Mouse (Mus musculus) hindbrain, embryonic 15.5 days (tissue): ENCODE measurements at regions not wholly inside any gene's neighbourhood (a gene's known extent, or its start where the extent isn't known, plus 50 kb on each side); places are given as distances from the start of the nearest gene placed in this dataset.

Source experiments
- ATAC-seq: fragments of 200-750 bp; cut with Nextera tagmentation; 2 replicates; pipeline ENCODE4 v1.8.0; 2017; ENCODE audit warnings: low read depth, moderate number of reproducible peaks, moderate TSS enrichment; ENCODE audit not compliant: low FRiP score
- H3K27ac ChIP-seq: fragments of 300-500 bp; sonication (generic); replicated peaks from 2 replicates; pipeline ENCODE4 v1.5.1; 2015; ENCODE audit warnings: mild to moderate bottlenecking, inconsistent platforms
- H3K27me3 ChIP-seq: fragments of 300-500 bp; sonication (generic); 2 replicates; pipeline ENCODE4 v1.6.1; 2015; ENCODE audit warnings: control low read depth, inconsistent platforms
- H3K36me3 ChIP-seq: fragments of 300-500 bp; sonication (generic); 2 replicates; pipeline ENCODE4 v1.6.1; 2015; ENCODE audit warnings: control low read depth, inconsistent platforms
- H3K4me1 ChIP-seq: fragments of 300-500 bp; sonication (generic); replicated peaks from 2 replicates; pipeline ENCODE4 v1.6.1; 2015; ENCODE audit warnings: control low read depth, inconsistent platforms
- H3K4me2 ChIP-seq: fragments of 300-500 bp; sonication (generic); 2 replicates; pipeline ENCODE4 v1.6.1; 2015; ENCODE audit warnings: moderate library complexity, mild to moderate bottlenecking, inconsistent platforms
- H3K4me3 ChIP-seq: fragments of 300-500 bp; sonication (generic); 2 replicates; pipeline ENCODE4 v1.5.1; 2015; ENCODE audit warnings: mild to moderate bottlenecking, inconsistent platforms
- H3K9ac ChIP-seq: fragments of 300-500 bp; sonication (generic); 2 replicates; pipeline ENCODE4 v1.6.1; 2015; ENCODE audit warnings: inconsistent platforms
- H3K9me3 ChIP-seq: fragments of 300-500 bp; sonication (generic); 2 replicates; pipeline ENCODE4 v1.6.1; 2016; ENCODE audit warnings: control low read depth, inconsistent platforms
- WGBS: fragments of 180-500 bp; shearing (Covaris S2); methylation state at CpG from one replicate; pipeline ENCODE4 v1.1.7; 2015; 5-methylcytosine and 5-hydroxymethylcytosine counted together

DNA sequence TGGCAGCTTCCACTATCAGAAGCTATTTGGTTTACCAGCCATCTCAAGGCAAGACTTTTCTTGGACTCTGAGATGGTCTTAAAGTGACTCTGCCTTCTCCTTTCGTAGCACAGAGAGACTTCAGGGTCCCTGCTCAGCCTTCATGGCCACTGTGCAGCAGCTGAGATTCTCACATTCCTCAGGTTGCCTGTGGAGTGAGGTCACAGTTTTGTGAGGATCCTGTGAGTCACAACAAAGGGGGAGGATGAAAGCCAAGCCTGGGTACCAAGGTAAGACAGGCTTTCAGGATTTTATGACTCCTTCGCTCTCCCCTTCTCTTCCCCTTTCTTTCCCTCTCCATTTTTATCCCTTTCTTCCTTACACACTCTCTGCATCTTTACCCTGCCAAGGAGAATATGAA, 241.6 kb upstream of the Tnp1 start:
- 87% methylated on average over 2 of the region's 2 CpGs for WGBS
- H3K4me1 ChIP-seq: no peaks in the 10 kb centered on the region
- no peak overlapping the region for H3K9ac ChIP-seq
- no peak for ATAC-seq
- H3K4me3 ChIP-seq: no peak overlapping the region
- no peak overlapping the region for H3K27ac ChIP-seq
- H3K4me2 ChIP-seq: no peak overlapping the region
- H3K9me3 ChIP-seq: no peaks in the 10 kb centered on the region
- no peaks in the 10 kb centered on the region for H3K27me3 ChIP-seq
- no peaks in the 10 kb centered on the region for H3K36me3 ChIP-seq

- Histone ChIP-seq H3K9ac (no peak overlapping the region), H3K36me3 (no peaks in the 10 kb centered on the region), H3K27ac (no peak overlapping the region), H3K27me3 (no peaks in the 10 kb centered on the region), H3K4me1 (no peaks in the 10 kb centered on the region), H3K4me2 (no peak overlapping the region), H3K4me3 (no peak overlapping the region), H3K9me3 (no peaks in the 10 kb centered on the region)
- no peak for ATAC-seq
- 60% methylated on average over 12 of the region's 12 CpGs for WGBS
Measured at GRCm38 (mm10) chr1:73251911-73252356, 236.2 kb upstream of the Tnp1 start.

- no peak for ATAC-seq
- H3K4me2 ChIP-seq: no peak overlapping the region
Measured at GRCm38 (mm10) chr1:73244016-73244415, 228.3 kb upstream of the Tnp1 start.

DNA sequence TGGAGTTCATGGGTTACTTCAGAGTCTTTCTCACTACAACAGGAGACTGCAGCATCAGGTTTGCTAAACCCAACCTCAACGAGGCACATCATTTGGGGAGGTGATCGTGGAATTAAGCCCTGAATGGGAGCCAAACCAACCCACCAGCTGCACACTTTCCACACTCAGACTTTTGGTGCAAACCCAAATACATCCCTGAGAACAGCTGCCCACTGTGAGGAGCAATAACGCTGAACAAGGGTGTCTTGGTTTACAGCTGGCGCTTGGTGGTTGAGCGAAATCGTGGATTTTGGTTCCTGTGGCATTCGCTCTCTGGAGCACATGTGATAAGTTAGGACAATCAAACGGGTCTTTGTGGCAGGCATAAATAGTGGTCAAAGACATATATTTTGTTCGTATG, 226.6 kb upstream of the Tnp1 start:
- 81% methylated on average over 9 of the region's 9 CpGs for WGBS
- H3K4me1 ChIP-seq: no peaks in the 10 kb centered on the region
- no peak overlapping the region for H3K4me2 ChIP-seq
- ATAC-seq: no peak
- no peak overlapping the region for H3K4me3 ChIP-seq
- H3K9me3 ChIP-seq: no peaks in the 10 kb centered on the region
- no peak overlapping the region for H3K9ac ChIP-seq
- H3K36me3 ChIP-seq: no peaks in the 10 kb centered on the region
- no peak overlapping the region for H3K27ac ChIP-seq
- H3K27me3 ChIP-seq: no peaks in the 10 kb centered on the region

More at GRCm38 (mm10) chr1:73244016-73244415, 228.3 kb upstream of the Tnp1 start:
- H3K9me3 ChIP-seq: no peaks in the 10 kb centered on the region
- 80% methylated on average over 2 of the region's 2 CpGs for WGBS
- H3K27me3 ChIP-seq: no peaks in the 10 kb centered on the region
- no peak overlapping the region for H3K9ac ChIP-seq
- no peaks in the 10 kb centered on the region for H3K4me1 ChIP-seq
- H3K4me3 ChIP-seq: no peak overlapping the region
- H3K27ac ChIP-seq: no peak overlapping the region
- H3K36me3 ChIP-seq: no peaks in the 10 kb centered on the region

DNA sequence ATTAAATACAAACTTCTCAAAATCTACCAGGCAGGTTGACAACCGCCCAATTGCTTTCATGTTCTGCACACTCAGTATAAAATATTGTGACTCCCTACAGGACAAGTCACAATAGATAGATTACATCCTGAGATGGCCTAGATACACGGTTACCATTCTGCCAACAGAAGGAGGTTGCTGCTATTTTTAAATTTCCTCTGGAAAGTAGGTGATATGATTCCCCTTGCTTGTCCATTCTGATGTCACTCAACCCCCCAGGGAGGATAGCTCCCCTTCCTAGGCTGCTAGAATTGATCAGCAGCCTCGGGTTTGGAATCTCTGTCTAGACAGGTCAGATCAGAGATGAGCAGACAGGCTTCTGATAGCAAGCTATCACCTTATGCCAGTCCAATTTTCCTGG, 221.2 kb upstream of the Tnp1 start:
- no peak for ATAC-seq
- no peaks in the 10 kb centered on the region for H3K27me3 ChIP-seq
- H3K36me3 ChIP-seq: no peaks in the 10 kb centered on the region
- no peak overlapping the region for H3K9ac ChIP-seq
- H3K9me3 ChIP-seq: no peaks in the 10 kb centered on the region
- no peak overlapping the region for H3K27ac ChIP-seq
- WGBS: 74% methylated on average over 3 of the region's 3 CpGs
- no peak overlapping the region for H3K4me3 ChIP-seq
- no peaks in the 10 kb centered on the region for H3K4me1 ChIP-seq
- no peak overlapping the region for H3K4me2 ChIP-seq

DNA sequence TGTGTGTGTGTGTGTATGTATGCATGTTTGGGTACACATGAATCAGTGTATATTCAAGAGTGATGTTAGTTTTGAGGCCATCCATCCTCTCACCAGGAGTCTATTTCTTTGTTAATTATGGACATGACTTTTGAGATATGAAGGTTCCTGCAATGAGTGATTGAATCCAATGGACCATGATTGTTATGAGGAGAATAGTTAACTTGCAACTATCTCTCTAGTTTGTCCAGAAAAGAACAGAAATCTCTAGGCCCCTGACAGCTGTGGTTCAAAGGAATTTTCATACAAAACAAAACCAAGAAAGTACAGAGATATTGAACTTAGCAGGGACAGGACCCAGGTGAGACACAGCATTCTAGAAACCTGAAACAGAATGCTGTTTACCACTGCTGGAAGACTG, 217.9 kb upstream of the Tnp1 start:
- Histone ChIP-seq H3K36me3 (no peaks in the 10 kb centered on the region), H3K9ac (no peak overlapping the region), H3K4me1 (no peaks in the 10 kb centered on the region), H3K4me3 (no peak overlapping the region), H3K27ac (no peak overlapping the region), H3K4me2 (no peak overlapping the region), H3K9me3 (0 out of 2 replicates have a peak, but pooled peaks cover 7% of the 10 kb centered on the region), H3K27me3 (no peaks in the 10 kb centered on the region)
- no peak for ATAC-seq

GRCm38 (mm10) chr1:73233041-73233440, 217.3 kb upstream of the Tnp1 start:
- no peaks in the 10 kb centered on the region for H3K4me1 ChIP-seq
- 80% methylated on average over 3 of the region's 3 CpGs for WGBS
- H3K27me3 ChIP-seq: no peaks in the 10 kb centered on the region
- H3K9me3 ChIP-seq: 0 out of 2 replicates have a peak, but pooled peaks cover 7% of the 10 kb centered on the region
- ATAC-seq: no peak
- no peak overlapping the region for H3K4me3 ChIP-seq
- H3K4me2 ChIP-seq: no peak overlapping the region
- H3K9ac ChIP-seq: no peak overlapping the region
- no peaks in the 10 kb centered on the region for H3K36me3 ChIP-seq
- no peak overlapping the region for H3K27ac ChIP-seq

DNA sequence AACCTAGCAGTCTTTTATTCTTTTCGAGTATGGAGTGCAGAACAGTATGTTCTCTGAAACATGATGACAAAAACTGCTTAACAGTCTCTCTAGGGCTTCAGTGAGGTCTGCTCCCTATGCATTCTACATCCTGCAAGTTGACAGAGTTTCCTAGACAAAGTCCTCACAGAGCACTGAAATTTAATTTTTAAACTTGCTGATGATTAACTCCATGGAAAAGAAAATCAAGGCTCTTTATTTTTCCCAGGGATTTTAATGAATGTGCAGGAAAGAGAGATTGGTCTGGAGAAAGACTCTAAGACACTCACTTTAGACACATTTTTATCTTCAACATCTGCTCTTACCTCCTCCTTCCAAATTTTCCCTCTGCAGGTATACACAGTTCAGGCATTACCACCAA, 214.9 kb upstream of the Tnp1 start:
- Histone ChIP-seq H3K4me1 (no peaks in the 10 kb centered on the region), H3K27ac (no peak overlapping the region), H3K9me3 (0 out of 2 replicates have a peak, but pooled peaks cover 7% of the 10 kb centered on the region), H3K4me3 (no peak overlapping the region), H3K4me2 (no peak overlapping the region), H3K27me3 (no peaks in the 10 kb centered on the region), H3K36me3 (no peaks in the 10 kb centered on the region), H3K9ac (no peak overlapping the region)
- 85% methylated on average over 1 of the region's 1 CpGs for WGBS
- ATAC-seq: no peak

- no peak for ATAC-seq
- Histone ChIP-seq H3K4me2 (no peak overlapping the region), H3K36me3 (no peaks in the 10 kb centered on the region), H3K27ac (no peak overlapping the region), H3K9me3 (0 out of 2 replicates have a peak, but pooled peaks cover 7% of the 10 kb centered on the region), H3K4me1 (no peaks in the 10 kb centered on the region), H3K9ac (no peak overlapping the region), H3K4me3 (no peak overlapping the region), H3K27me3 (no peaks in the 10 kb centered on the region)
- WGBS: 92% methylated on average over 8 of the region's 8 CpGs
Measured at GRCm38 (mm10) chr1:73227246-73227645, 211.5 kb upstream of the Tnp1 start.

- Histone ChIP-seq H3K27ac (no peak overlapping the region), H3K4me1 (no peaks in the 10 kb centered on the region), H3K4me3 (no peak overlapping the region), H3K27me3 (no peaks in the 10 kb centered on the region), H3K9me3 (no peaks in the 10 kb centered on the region), H3K9ac (no peak overlapping the region), H3K4me2 (no peak overlapping the region), H3K36me3 (no peaks in the 10 kb centered on the region)
- no peak for ATAC-seq
- 14% methylated on average over 2 of the region's 2 CpGs for WGBS
Measured at GRCm38 (mm10) chr1:73221863-73222262, 206.2 kb upstream of the Tnp1 start.

DNA sequence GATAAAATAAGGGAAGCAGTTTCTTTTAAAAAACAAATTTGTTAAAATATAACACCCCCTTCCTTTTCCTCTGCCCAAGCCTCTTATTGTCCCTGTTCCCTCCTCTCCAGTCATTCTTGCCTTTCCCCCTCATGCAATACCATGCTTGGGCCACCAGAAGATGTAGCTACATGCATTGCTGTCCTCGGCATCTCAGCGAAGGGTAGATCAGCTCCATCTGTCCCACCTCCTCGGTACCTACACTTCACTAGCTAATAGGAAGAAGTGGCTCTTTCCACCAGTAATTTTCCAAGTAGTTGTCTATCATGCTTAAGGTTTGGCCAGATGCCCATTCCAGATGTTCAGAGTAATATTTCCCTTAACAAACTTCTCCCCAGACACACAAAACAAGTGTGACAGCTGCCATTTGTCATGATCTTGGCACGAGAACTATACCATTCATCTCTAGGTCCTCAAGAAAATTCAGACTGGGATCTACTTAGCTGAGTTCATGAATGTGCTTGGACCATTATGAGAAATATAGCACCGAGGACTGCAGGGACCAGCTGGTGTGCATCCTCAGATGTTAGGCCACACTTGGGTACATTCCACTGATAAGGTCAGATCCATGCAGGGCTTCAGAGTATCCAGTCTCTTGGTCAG, 198.7 kb upstream of the Tnp1 start:
- no peaks in the 10 kb centered on the region for H3K36me3 ChIP-seq
- no peak overlapping the region for H3K4me2 ChIP-seq
- H3K4me1 ChIP-seq: no peaks in the 10 kb centered on the region
- H3K4me3 ChIP-seq: no peak overlapping the region
- H3K27me3 ChIP-seq: no peaks in the 10 kb centered on the region
- WGBS: 81% methylated on average over 5 of the region's 5 CpGs
- no peaks in the 10 kb centered on the region for H3K9me3 ChIP-seq
- H3K27ac ChIP-seq: no peak overlapping the region
- H3K9ac ChIP-seq: no peak overlapping the region
- no peak for ATAC-seq

- no peak for ATAC-seq
- H3K9ac ChIP-seq: no peak overlapping the region
- no peaks in the 10 kb centered on the region for H3K36me3 ChIP-seq
- H3K4me1 ChIP-seq: no peaks in the 10 kb centered on the region
- H3K4me3 ChIP-seq: no peak overlapping the region
- H3K27me3 ChIP-seq: no peaks in the 10 kb centered on the region
- H3K9me3 ChIP-seq: no peaks in the 10 kb centered on the region
- H3K4me2 ChIP-seq: no peak overlapping the region
- 83% methylated on average over 8 of the region's 8 CpGs for WGBS
- H3K27ac ChIP-seq: no peak overlapping the region
Measured at GRCm38 (mm10) chr1:73207421-73207820, 191.7 kb upstream of the Tnp1 start.

GRCm38 (mm10) chr1:73205788-73206187, 190.1 kb upstream of the Tnp1 start:
- Histone ChIP-seq H3K9me3 (no peaks in the 10 kb centered on the region), H3K27ac (no peak overlapping the region), H3K9ac (no peak overlapping the region), H3K4me2 (no peak overlapping the region), H3K4me1 (no peaks in the 10 kb centered on the region), H3K27me3 (no peaks in the 10 kb centered on the region), H3K4me3 (no peak overlapping the region), H3K36me3 (no peaks in the 10 kb centered on the region)
- WGBS: 96% methylated on average over 1 of the region's 1 CpGs
- ATAC-seq: no peak
